Comparison of ENCODE assay signal across 19 mouse cellular contexts in the genomic region with DNA sequence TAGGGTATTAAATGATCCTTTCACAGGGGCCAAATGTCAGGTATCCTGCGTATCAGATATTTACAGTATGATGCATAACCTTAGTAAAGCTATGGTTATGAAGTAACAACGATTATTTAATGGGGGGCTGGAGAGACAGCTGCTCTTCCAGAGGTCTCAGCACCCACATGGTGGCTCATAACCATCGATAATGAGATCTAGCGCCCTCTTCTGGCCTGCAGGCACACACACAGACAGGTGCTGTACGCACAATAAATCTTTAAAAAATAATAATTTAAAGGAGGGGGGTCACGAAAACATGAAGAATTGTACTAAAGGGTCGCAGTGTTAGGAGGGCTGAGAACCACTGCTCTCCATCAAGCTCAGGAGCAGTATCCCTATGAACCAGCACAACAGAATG. TPM values are rescaled to one million over a fixed set of nuclear protein-coding genes. Genes with fewer than 3 reads are reported as not detected.
DNase-seq lines count a peak whose midpoint lies in the region; ATAC-seq and TF ChIP-seq lines count a peak whose summit lies in the region.
"Had no signal": no experiment of that assay in that cellular context is flagged by ENCODE, and none has a peak within 500 bp of the region (broad histone marks: within the 10 kb centered on the region; RNA-seq: fewer than 3 reads in every experiment).

No protein-coding gene starts in this region.

- no peak for TF ChIP-seq POLR2A in small intestine, adult 2 months (IDR thresholded peaks at IDR 0.05; ENCODE audit: low read depth, low read length)

- in situ Hi-C loops in ES-E14 (cut with MboI; ENCODE audit: low sequenced_read_pairs in 2 of 2, unreplicated experiment in 2 of 2), result no loop called here

- H3K9me3 ChIP-seq in lung, embryonic 14.5 days (ENCODE audit: low read depth, low read length), result no peaks in the 10 kb centered on the region
- no peaks in the 10 kb centered on the region for H3K9me3 ChIP-seq in ES-E14 (ENCODE audit: control insufficient read depth, insufficient read depth, low read depth, low read length)
- H3K9me3 ChIP-seq: heart, embryonic 15.5 days; hindbrain, embryonic 13.5 days; limb, embryonic 13.5 days had no signal

- no peak overlapping the region for H3K4me3 ChIP-seq in gastrocnemius, adult 2 months
- no peak overlapping the region for H3K4me3 ChIP-seq in lung, embryonic 14.5 days (ENCODE audit: low read depth, low read length)
- peak overlapping the region in 1 of 2 experiments; percentile 56; a peak in 2 of 4 replicates for H3K4me3 ChIP-seq in ES-E14 (ENCODE audit: insufficient read depth in 1 of 2, low read depth in 1 of 2, low read length in 2 of 2, poor library complexity in 1 of 2, severe bottlenecking in 1 of 2)
- no peak overlapping the region for H3K4me3 ChIP-seq in small intestine, adult 2 months (ENCODE audit: low read depth, low read length)
- H3K4me3 ChIP-seq: erythroblast, embryonic 14.5 days; heart, embryonic 15.5 days; hindbrain, embryonic 13.5 days; limb, embryonic 13.5 days had no signal

- DNase-seq in gastrocnemius, adult 2 months, result no peak
- DNase-seq in gastrocnemius, postnatal 36 days, result no peak
- no peak for DNase-seq in lung, embryonic 14.5 days
- DNase-seq in lung, postnatal 36 days, result no peak
- no peak for DNase-seq in ES-E14 (ENCODE audit: low read depth, low spot score)
- DNase-seq in right cerebral cortex, adult 18-20 months, result no peak
- DNase-seq: adrenal gland, postnatal 25 days; embryo, embryonic 11 days; kidney, postnatal 10 days had no signal

- no peak overlapping the region for H3K27ac ChIP-seq in gastrocnemius, adult 2 months
- no peak overlapping the region for H3K27ac ChIP-seq in lung, embryonic 14.5 days (ENCODE audit: low read depth)
- H3K27ac ChIP-seq in ES-E14 (ENCODE audit: insufficient read depth, low read depth, low read length, poor library complexity, severe bottlenecking), result peak overlapping the region; percentile 29; the same call in 1 of the 2 replicates
- H3K27ac ChIP-seq in small intestine, adult 2 months (ENCODE audit: insufficient read depth, low read depth, low read length), result no peak overlapping the region
- H3K27ac ChIP-seq: heart, embryonic 15.5 days; hindbrain, embryonic 13.5 days; limb, embryonic 13.5 days had no signal

- ATAC-seq in lung, embryonic 14.5 days (ENCODE audit: insufficient read depth), result no peak
- ATAC-seq in erythroblast, adult 5-6 weeks (replicated peaks; ENCODE audit: low FRiP score, poor library complexity, severe bottlenecking), result no peak
- ATAC-seq: midbrain, embryonic 16.5 days had no signal

- no peak overlapping the region for H3K9ac ChIP-seq in lung, embryonic 14.5 days
- H3K9ac ChIP-seq in ES-E14 (ENCODE audit: insufficient read depth, low read depth, low read length, poor library complexity, severe bottlenecking), result peak overlapping the region; percentile 72; the same call in 1 of the 2 replicates
- H3K9ac ChIP-seq: heart, embryonic 15.5 days; hindbrain, embryonic 13.5 days; limb, embryonic 13.5 days had no signal

- 87% methylated on average over 7 of the region's 7 CpGs for WGBS in lung, embryonic 14.5 days
- WGBS in small intestine, adult 2 months, result 68% methylated on average over 7 of the region's 7 CpGs

- H3K4me1 ChIP-seq in lung, embryonic 14.5 days (ENCODE audit: insufficient read depth), result no peaks in the 10 kb centered on the region
- H3K4me1 ChIP-seq in ES-E14 (ENCODE audit: control insufficient read depth in 2 of 2, insufficient read depth in 2 of 2, low read length in 2 of 2, poor library complexity in 1 of 2), result peaks cover 0 to 3% of the 10 kb centered on the region in 2 experiments; a peak in 1 of 4 replicates
- peaks cover 4% of the 10 kb centered on the region; the same call in 1 of the 2 replicates for H3K4me1 ChIP-seq in small intestine, adult 2 months (ENCODE audit: control insufficient read depth, insufficient read depth, insufficient read length, low read length)

- TF ChIP-seq CTCF in gastrocnemius, adult 2 months (IDR thresholded peaks at IDR 0.05), result peak; percentile 32; the same call in 1 of the 2 replicates
- 0 out of 2 replicates have a peak, but pooled peaks have one; percentile 20 for TF ChIP-seq CTCF in lung, embryonic 14.5 days (IDR thresholded peaks at IDR 0.05; ENCODE audit: low read depth)
- TF ChIP-seq CTCF in small intestine, adult 2 months (IDR thresholded peaks at IDR 0.05; ENCODE audit: extremely low read depth, insufficient read length, insufficient replicate concordance, low read depth, low read length), result peak; percentile 51; the same call in 1 of the 2 replicates

- no peaks in the 10 kb centered on the region for H3K27me3 ChIP-seq in lung, embryonic 14.5 days (ENCODE audit: insufficient read depth, low read length)
- no peaks in the 10 kb centered on the region for H3K27me3 ChIP-seq in small intestine, adult 2 months (ENCODE audit: control insufficient read depth, insufficient read depth, low read length)
- H3K27me3 ChIP-seq: heart, embryonic 15.5 days; hindbrain, embryonic 13.5 days; limb, embryonic 13.5 days had no signal

- intact Hi-C loops in gastrocnemius, adult 2 months (cut with DNase I), result no loop called here
- intact Hi-C loops in gastrocnemius, postnatal 36 days (cut with DNase I), result no loop called here

- peaks cover 48% of the 10 kb centered on the region for H3K36me3 ChIP-seq in lung, embryonic 14.5 days (ENCODE audit: insufficient read depth)
- H3K36me3 ChIP-seq in ES-E14 (ENCODE audit: control insufficient read depth, insufficient read depth, low read length, poor library complexity, severe bottlenecking), result peaks cover 30% of the 10 kb centered on the region
- H3K36me3 ChIP-seq in small intestine, adult 2 months (ENCODE audit: control insufficient read depth, insufficient read depth, low read length), result peaks cover 29% of the 10 kb centered on the region

- no peak overlapping the region for H3K4me2 ChIP-seq in lung, embryonic 14.5 days
- H3K4me2 ChIP-seq: heart, embryonic 15.5 days; hindbrain, embryonic 13.5 days; limb, embryonic 13.5 days had no signal

TF ChIP-seq in ES-E14, 5 proteins besides CTCF, POLR2A, EP300 and RAD21:
- no peak for TF ChIP-seq CHD2 (IDR thresholded peaks at IDR 0.05; ENCODE audit: low read depth, low read length)
- TF ChIP-seq ZC3H11A (IDR thresholded peaks at IDR 0.05; ENCODE audit: borderline replicate concordance, low read depth, low read length), result no peak
- TF ChIP-seq HCFC1 (IDR thresholded peaks at IDR 0.05; ENCODE audit: borderline replicate concordance, insufficient read depth, low read length), result no peak
- TF ChIP-seq ZNF384 (IDR thresholded peaks at IDR 0.05; ENCODE audit: low read depth, low read length), result no peak
- TF ChIP-seq MAFK (IDR thresholded peaks at IDR 0.05; ENCODE audit: insufficient read depth, low read depth, low read length), result no peak
TF ChIP-seq in ES-E14: peak in this region for 0.

RNA-seq across cellular contexts. Expression of gene Kat7, which starts 4.4 kb away (rescaled TPM):
- total RNA-seq in gastrocnemius, adult 2 months (2021), result 10 to 100 TPM; 21.5 to 23.9 TPM
- total RNA-seq in gastrocnemius, postnatal 36 days (2021), result 10 to 100 TPM; 20.8 to 25.1 TPM
- 77.0 and 83.7 TPM in 2 replicates for polyA plus RNA-seq in lung, embryonic 14.5 days (2014; fragmentation: Nextera tagmentation; extraction: Ambion mirVana)
- 108 and 118 TPM in 2 replicates for total RNA-seq in ES-E14 (2012; rRNA removed)
- polyA plus RNA-seq in small intestine, adult 2 months (2012; rRNA removed), result 9.6 and 19.4 TPM in 2 replicates
- total RNA-seq in erythroblast, adult 5-6 weeks (2015; ENCODE audit: low replicate concordance), result 33.8 and 39.3 TPM in 2 replicates
- total RNA-seq in erythroblast, adult 5-6 weeks (2017; ENCODE audit: low replicate concordance), result 41.5 and 65.5 TPM in 2 replicates

RNA-seq across cellular contexts. Expression of gene Fam117a, which starts 31.2 kb away (rescaled TPM):
- 1 to 10 TPM; 1.5 to 2.1 TPM for total RNA-seq in gastrocnemius, adult 2 months (2021)
- total RNA-seq in gastrocnemius, postnatal 36 days (2021), result 1 to 10 TPM; 2.0 to 2.2 TPM
- polyA plus RNA-seq in lung, embryonic 14.5 days (2014; fragmentation: Nextera tagmentation; extraction: Ambion mirVana), result 12.9 and 14.6 TPM in 2 replicates
- 19.6 and 26.2 TPM in 2 replicates for total RNA-seq in ES-E14 (2012; rRNA removed)
- 9.6 and 15.6 TPM in 2 replicates for polyA plus RNA-seq in small intestine, adult 2 months (2012; rRNA removed)
- 321 and 423 TPM in 2 replicates for total RNA-seq in erythroblast, adult 5-6 weeks (2015; ENCODE audit: low replicate concordance)
- 386 and 450 TPM in 2 replicates for total RNA-seq in erythroblast, adult 5-6 weeks (2017; ENCODE audit: low replicate concordance)

RNA-seq across cellular contexts. Expression of gene Tac4, which starts 44.3 kb away (rescaled TPM):
- not detected for total RNA-seq in gastrocnemius, adult 2 months (2021)
- not detected for total RNA-seq in gastrocnemius, postnatal 36 days (2021)
- polyA plus RNA-seq in lung, embryonic 14.5 days (2014; fragmentation: Nextera tagmentation; extraction: Ambion mirVana), result not detected in 2 replicates
- 0.18 and 0.53 TPM in 2 replicates for total RNA-seq in ES-E14 (2012; rRNA removed)
- polyA plus RNA-seq in small intestine, adult 2 months (2012; rRNA removed), result 0.24 TPM in 1 of 2 replicates, not detected in the other
- total RNA-seq in erythroblast, adult 5-6 weeks (2015; ENCODE audit: low replicate concordance), result not detected in 2 replicates
- 0.84 TPM in 1 of 2 replicates, not detected in the other for total RNA-seq in erythroblast, adult 5-6 weeks (2017; ENCODE audit: low replicate concordance)
- total RNA-seq: adrenal gland, postnatal 25 days; gastrocnemius, postnatal 4 days; layer of hippocampus, postnatal 14 days had no signal
- polyA plus RNA-seq: erythroblast, embryonic 14.5 days; heart, embryonic 15.5 days; hindbrain, embryonic 13.5 days; midbrain, embryonic 16.5 days; stomach, embryonic 14.5 days had no signal

Comparison
In these comparisons a context has a peak if more than half of its experiments do, and no peak if none do; other contexts are left out.
1. RNA of gene Fam117a, which starts 31.2 kb away (total RNA-seq): 321 to 450 TPM in erythroblast, adult 5-6 weeks; 19.6 to 26.2 TPM in ES-E14, 2.0 to 2.2 TPM in gastrocnemius, postnatal 36 days and 1.5 to 2.1 TPM in gastrocnemius, adult 2 months; every median in the first group is over 10 times any median in the second.
2. Peak in every context shown above with its lines, with median percentiles within 50 percentile points of each other: CTCF ChIP-seq.